Mouse (Mus musculus) cerebellum, adult 8-10 months (tissue): ENCODE data around the gene Gm10570.

Experiments used
- DNase-seq: peaks from one replicate; pipeline ENCODE4 v3.0.0; 2022

Gene Gm10570

DNA sequence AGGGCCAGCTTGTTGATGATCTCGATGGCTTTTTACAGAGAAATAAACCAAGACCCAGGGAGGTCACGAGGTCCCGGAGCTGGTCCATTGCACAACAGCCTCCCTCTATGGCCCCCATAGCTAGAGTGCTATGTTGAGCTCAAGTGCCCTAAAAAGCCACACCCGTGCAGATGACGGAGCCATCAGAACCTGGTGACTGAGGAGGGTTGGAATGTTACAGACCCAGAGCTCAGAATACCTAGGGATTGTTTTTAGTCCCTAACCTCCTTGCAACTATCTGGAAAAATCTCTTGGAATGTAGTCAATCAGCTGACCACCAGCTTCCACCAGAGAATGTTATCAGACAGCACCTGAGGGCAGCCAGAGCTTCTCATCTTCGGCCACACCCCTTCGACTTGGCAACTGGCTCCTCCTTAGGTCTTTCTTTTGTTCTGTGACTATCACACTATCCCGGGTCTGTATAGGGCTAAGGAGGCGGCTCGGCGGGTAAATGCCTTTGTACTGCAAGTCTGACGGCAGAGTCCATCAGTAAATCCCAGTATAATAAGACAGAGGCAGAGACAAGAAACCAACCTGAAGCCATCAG, 6.1 kb downstream of the Gm10570 start:
- no peak for DNase-seq

- DNase-seq, result no peak
Measured at GRCm38 (mm10) chr4:130299629-130300018, 8.8 kb downstream of the Gm10570 start.

DNA sequence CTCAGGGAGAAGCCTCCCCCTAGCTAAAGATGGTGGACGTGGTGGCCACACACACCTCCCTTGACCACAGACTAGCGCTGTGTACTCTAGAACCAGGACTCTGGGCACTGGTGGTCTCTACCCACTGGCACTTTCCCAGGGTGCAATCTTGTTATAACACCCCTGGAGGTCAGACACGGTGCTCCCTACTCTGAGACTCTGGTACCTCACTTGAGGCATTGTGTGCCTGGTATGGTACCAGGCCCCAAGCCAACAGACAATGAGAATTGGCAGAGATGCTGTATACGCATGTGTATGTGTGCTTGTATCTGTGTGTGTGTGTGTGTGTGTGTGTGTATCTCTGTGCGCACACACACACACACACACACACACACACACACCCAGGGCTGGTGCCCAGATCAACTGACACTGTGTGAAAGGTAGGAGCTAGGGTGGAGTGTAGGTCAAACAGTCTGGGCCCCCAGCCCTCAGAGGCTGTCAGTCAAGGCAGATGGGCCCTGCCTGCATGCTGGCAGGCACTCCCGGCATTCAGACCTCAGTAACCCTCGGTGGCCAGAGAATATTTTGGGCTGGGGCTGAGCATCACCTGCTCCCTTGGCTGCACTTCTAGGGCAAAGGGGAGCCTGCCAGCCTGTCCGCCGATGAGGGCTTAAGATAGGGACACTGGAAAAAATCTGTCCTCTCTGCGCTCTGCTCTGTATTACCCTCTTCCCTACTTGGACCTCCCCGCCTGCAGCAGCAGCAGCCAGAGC, 9.4 kb downstream of the Gm10570 start:
- DNase-seq, result peak; percentile 64

DNA sequence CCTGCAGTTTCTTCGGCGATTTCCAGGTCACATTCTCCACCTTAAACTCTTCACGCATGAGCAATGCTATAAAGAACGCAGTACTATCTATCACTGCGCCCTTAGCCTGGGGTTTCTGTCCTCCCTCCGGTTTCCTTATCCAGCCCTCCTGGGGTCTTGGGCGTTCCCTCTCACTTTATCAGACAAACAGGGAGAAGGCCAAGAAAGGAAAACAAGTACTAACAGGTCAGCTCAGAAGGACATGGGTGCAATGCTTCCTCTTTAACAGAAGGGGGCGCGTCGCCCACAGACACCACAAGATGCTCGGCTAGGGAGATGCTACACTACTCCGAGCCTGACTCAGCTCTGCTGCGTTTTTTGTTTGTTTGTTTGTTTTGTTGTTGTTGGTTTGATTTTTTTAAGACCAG, 11.3 kb downstream of the Gm10570 start:
- DNase-seq, result no peak

DNA sequence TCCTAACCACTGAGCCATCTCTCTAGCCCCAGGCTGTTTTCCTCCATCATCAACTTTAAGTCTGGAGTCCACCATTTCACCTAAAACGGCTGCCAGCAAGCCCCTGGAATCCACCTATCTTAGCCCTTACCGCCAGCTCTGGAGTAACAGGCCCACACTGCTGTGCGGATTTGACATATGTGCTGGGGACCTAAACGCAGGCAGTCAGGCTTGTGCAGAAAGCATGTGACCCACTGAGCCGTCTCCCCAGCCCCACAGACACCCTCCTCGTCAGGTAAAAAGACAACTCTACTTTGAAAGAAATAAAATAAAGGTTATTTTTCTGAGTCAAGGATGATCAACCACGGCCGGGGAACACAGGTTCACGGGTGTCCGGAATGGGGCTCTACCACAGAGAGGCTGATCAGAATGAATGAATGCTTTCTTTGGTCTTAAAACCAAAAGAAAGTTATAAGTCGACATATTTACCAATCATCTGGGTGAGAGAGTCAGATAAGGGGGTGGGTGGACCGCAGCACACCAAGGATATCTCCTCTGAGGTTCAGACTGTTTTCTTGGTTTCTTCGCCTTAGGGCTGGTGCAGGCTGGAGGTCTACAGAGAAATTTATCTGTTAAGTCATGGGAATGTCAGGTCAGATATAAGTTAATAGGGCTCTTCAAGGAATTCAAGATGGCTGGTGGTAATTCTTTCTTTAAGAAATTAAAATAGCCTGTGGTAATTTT, 12.1 kb downstream of the Gm10570 start:
- DNase-seq, result no peak

GRCm38 (mm10) chr4:130295047-130295745, 13.3 kb downstream of the Gm10570 start:
- no peak for DNase-seq

GRCm38 (mm10) chr4:130294513-130294912, 14.0 kb downstream of the Gm10570 start:
- DNase-seq, result no peak

- peak; percentile 87 for DNase-seq
Measured at GRCm38 (mm10) chr4:130292271-130292670, 16.2 kb downstream of the Gm10570 start.

DNA sequence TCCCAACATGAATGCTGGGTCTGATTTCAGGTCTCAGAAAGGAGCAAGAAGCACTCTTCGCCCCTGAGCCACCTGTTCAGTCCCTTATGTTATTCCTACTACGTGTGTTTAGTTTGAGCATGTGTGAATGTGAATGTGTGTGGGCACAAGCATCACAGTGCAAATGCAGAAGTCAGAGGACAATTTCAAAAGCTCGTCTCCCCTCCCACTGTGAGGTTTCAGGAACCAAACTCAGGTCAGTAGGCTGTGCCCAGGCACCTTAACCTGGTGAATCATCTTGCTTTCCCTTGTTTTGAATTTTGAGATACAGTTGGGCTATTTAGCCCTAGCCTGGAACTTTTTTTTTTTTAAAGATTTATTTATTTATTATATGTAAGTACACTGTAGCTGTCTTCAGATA, 18.6 kb downstream of the Gm10570 start:
- no peak for DNase-seq

DNA sequence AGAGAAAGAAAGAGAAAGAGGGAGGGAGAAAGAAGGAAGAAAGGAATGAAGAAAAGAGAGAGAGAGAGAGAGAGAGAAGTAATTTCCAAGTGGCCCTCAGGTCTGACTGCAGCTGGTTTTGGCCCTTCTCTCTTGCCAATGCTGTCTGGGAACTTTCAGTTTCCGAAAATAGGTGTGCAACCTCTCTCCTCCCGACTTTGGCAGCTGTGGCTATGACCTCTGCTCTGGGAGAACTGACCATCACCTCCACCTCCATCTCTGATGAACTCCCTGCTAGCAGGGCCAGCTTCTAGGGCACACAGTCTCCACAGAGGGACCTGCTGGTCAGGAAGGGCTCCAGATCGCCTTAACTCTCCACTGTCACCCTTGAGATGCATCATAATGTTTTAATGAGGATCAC, 21.9 kb downstream of the Gm10570 start:
- no peak for DNase-seq

DNA sequence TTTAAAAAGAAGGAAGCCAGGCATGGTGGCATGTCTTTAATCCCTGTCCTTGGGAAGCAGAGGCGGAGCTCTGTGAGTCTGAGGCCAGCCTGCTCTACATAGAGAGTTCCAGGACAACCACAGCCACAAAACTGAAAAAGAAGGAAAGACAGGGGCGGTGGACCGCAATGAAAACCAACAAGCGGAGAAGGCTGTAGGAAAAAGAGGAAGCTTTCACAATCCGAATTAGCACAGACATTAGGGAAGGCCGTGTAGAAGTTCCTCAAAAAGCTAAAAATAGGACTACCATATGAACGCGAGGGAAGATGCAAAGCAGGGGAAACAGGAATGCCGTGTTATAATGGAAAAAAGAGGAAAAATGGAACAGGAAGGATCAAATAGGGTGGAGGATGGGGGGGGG, 24.6 kb downstream of the Gm10570 start:
- no peak for DNase-seq

- no peak for DNase-seq
Measured at GRCm38 (mm10) chr4:130282856-130283255, 25.6 kb downstream of the Gm10570 start.

- DNase-seq, result no peak
Measured at GRCm38 (mm10) chr4:130279105-130279504, 29.4 kb downstream of the Gm10570 start, which contains the start of gene Serinc2. Gene Serinc2 (minus strand): TSS chr4:130279205.

DNA sequence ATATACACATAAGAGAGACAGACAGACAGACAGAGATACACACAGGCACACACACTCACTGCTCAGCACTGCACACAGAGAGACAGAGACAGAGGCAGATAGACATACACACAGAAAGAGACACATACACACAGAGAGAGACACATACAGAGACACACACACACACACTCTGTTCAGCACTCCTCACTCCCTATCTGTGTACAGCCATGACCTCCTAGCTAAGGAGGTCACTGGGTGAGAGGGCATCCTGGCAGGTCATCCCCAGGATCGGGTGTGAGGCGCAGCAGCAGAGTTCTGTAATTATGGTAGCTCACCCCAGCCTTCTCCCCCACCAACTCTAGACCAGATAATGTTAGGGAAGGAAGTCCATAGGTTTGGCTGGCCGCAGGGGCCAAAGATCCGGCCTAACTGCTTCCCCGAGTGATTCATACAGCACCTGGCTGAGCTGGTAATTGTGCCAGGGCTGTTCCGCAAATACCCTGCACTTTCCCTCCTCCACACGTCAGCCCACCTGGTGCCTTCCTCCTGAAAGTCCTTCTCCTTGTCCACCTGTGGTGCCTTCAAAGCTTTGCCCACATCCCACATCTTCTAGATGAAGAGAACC, 31.8 kb downstream of the Gm10570 start:
- DNase-seq, result no peak

DNA sequence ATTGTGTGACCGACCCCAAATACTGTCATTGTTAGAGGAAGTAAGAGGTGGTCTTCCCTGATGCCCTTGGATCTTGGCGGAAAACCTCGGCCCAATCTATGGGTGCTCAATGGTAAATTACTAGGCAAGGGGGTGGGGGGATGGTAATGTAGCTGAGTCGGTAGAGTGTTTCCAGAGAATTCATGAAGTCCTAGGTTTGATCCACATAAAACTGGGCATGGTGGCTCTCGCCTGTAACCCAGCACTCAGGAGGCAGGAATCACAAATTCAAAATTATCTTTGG, 32.7 kb downstream of the Gm10570 start:
- DNase-seq, result no peak

- DNase-seq, result peak; percentile 75
Measured at GRCm38 (mm10) chr4:130275016-130275822, 33.3 kb downstream of the Gm10570 start.

DNA sequence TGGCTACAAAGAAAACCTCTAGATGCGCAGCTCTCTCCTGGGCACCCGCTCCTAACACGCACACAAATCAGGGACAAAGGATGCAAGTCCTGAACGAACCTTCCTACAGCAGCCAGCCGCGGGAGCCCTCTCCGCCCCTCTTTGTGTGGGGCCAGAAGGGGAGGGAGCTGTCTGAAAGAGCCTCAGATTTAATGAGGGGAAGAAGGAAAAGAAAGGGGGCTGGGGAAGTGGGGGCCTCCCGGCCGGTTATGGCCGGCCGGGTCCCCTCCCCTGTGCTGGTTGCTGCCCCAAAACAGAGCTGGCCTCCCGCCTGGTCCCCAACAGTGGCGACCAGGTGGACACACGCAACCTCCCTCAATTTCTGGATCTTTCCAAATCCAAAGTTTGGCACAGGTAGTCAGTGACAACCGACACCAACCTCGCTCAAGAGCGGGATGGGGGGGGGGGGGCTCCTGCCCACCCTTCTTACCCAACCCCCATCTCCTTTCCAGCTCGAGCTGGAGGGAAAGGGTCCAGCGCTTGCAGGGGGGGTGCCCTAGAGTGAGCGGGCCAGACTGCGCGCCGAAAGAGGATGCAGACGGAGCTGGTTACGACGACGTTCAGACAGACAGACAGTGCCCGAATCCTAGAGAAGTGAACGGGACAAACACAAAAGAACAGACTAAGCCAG, 34.0 kb downstream of the Gm10570 start:
- DNase-seq, result peak; percentile 70

DNA sequence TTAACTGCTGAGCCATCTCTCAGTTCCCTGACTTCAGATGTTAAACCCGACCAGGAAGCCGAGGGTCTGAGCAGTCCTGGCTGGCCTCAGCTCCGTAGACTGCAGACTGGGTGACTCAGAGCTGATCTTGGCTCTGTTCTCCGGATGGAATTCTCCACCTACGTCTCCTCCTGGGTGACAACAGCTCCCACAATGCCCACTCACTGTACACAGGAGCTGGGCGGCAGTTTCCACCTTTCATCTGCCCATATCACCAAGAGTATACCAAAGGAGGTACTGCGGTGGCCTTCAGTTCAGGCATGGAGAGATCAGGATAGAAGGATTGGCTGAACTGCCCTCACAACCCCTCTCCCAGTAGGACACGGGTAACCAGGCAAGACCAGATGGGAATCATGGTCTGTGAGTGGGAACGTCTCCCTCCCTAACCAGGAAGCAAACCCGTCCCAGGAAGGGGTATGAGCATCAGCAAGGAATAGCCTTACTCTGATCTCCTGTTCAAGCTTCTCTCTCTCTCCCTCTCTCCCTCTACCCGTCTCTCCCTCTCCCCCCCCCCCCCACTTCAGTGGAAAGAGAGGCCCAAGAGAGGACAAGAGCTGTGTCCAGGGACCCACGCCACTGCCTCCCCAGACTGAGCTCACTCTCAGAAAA, 34.7 kb downstream of the Gm10570 start:
- peak; percentile 76 for DNase-seq

DNA sequence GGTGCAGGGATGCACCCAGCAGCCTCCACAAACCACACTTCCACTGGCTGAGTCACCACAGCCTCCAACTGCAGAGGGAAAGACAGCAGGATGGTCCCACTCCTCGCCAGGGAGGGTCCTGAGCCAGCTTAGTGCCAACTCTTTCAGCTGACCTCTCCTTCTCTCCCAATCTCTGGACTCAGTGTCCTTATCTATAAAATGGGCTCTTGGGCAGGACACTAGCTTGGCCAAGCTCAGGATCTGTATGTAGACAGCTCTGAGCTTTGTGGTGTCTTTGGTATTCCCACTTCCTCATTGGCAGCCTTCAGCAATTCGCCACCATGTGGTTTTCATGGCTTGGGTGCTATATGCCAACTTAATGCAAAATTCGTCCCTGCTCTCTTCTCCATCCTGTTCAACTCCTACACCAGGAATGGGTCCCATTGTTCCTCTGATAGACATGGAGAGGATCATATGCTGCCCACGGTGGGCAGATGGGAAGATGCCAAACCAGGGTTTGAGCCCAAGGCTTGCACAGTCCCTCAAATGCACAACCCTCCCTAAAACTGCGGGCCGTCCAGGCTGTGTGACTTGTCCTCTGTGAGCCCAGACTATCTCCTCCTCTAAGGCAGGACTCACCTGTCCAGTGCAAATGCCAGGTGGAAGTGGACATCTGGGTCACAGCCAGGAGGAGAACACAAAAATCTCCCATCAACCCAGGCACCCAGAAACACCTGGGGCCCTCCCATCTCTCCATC, 37.7 kb downstream of the Gm10570 start:
- DNase-seq, result no peak

- peak; percentile 77 for DNase-seq
Measured at GRCm38 (mm10) chr4:130270089-130270488, 38.4 kb downstream of the Gm10570 start.
